In the genomic region with DNA sequence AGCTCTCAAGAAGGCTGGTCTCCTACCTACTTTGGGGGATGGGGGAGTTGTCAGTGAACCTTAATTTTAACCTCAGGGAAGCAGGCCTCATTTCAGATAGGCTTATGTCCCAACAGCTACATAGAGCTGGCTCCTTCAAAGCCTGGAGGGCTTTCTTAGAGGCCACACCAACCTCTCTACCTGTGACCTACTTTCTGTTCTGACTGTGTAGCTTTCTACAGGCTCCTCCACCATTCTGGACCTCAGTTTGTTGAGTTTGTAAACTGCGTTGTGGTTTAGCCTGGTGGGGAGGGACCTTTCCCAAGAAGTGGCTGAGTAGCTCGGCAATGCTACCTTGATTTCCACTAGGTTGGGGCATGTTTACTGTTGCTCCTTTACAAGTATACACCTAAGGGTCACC, we compare ENCODE assay signal across 12 mouse cellular contexts. TPM values are rescaled to one million over a fixed set of nuclear protein-coding genes. Genes with fewer than 3 reads are reported as not detected.
DNase-seq lines count a peak whose midpoint lies in the region; ATAC-seq and TF ChIP-seq lines count a peak whose summit lies in the region.
"Had no signal": no experiment of that assay in that cellular context is flagged by ENCODE, and none has a peak within 500 bp of the region (broad histone marks: within the 10 kb centered on the region; RNA-seq: fewer than 3 reads in every experiment).

No protein-coding gene starts in this region.

- H3K4me3 ChIP-seq in gastrocnemius, adult 2 months, result peak overlapping the region; percentile 92
- peak overlapping the region; percentile 49; the same call in 1 of the 2 replicates for H3K4me3 ChIP-seq in intestine, postnatal 0 days (ENCODE audit: low read depth, low read length)
- no peak overlapping the region; the same call in 1 of the 2 replicates for H3K4me3 ChIP-seq in intestine, embryonic 16.5 days (ENCODE audit: low read length)
- no peak overlapping the region for H3K4me3 ChIP-seq in midbrain, embryonic 12.5 days
- H3K4me3 ChIP-seq in midbrain, embryonic 14.5 days (replicated peaks; ENCODE audit: low read depth, low read length), result no peak overlapping the region
- peak overlapping the region; percentile 54; the same call in 1 of the 2 replicates for H3K4me3 ChIP-seq in stomach, embryonic 15.5 days (replicated peaks)

- no peak for TF ChIP-seq CTCF in gastrocnemius, adult 2 months (IDR thresholded peaks at IDR 0.05)
- no peak for TF ChIP-seq CTCF in intestine, postnatal 0 days (IDR thresholded peaks at IDR 0.05; ENCODE audit: low read depth)

- intact Hi-C loops in gastrocnemius, adult 2 months (cut with DNase I), result no loop called here

- no peaks in the 10 kb centered on the region for H3K36me3 ChIP-seq in intestine, postnatal 0 days (ENCODE audit: control insufficient read depth, insufficient read depth)
- no peaks in the 10 kb centered on the region for H3K36me3 ChIP-seq in intestine, embryonic 16.5 days (ENCODE audit: control insufficient read depth, insufficient read depth, low read length)
- H3K36me3 ChIP-seq in midbrain, embryonic 12.5 days, result no peaks in the 10 kb centered on the region
- no peaks in the 10 kb centered on the region for H3K36me3 ChIP-seq in midbrain, embryonic 14.5 days (ENCODE audit: control insufficient read depth, insufficient read depth, low read length)
- no peaks in the 10 kb centered on the region for H3K36me3 ChIP-seq in stomach, embryonic 15.5 days

- no peak for ATAC-seq in intestine, postnatal 0 days
- no peak for ATAC-seq in intestine, embryonic 16.5 days
- ATAC-seq in midbrain, embryonic 12.5 days (ENCODE audit: low FRiP score, low read depth), result no peak
- no peak for ATAC-seq in midbrain, embryonic 14.5 days (ENCODE audit: low FRiP score, low TSS enrichment)
- ATAC-seq in stomach, embryonic 15.5 days (ENCODE audit: insufficient read depth, low FRiP score, low read depth), result no peak

- no peak overlapping the region for H3K9ac ChIP-seq in intestine, postnatal 0 days (ENCODE audit: low read depth, low read length)
- no peak overlapping the region for H3K9ac ChIP-seq in intestine, embryonic 16.5 days (ENCODE audit: low read depth, low read length)
- H3K9ac ChIP-seq in midbrain, embryonic 12.5 days (replicated peaks), result no peak overlapping the region
- no peak overlapping the region for H3K9ac ChIP-seq in midbrain, embryonic 14.5 days (replicated peaks; ENCODE audit: low read length)
- no peak overlapping the region for H3K9ac ChIP-seq in stomach, embryonic 15.5 days

- H3K27ac ChIP-seq in gastrocnemius, adult 2 months, result peak overlapping the region; percentile 89
- no peak overlapping the region for H3K27ac ChIP-seq in intestine, postnatal 0 days (ENCODE audit: low read depth, low read length)
- no peak overlapping the region for H3K27ac ChIP-seq in intestine, embryonic 16.5 days (ENCODE audit: low read length)
- no peak overlapping the region for H3K27ac ChIP-seq in midbrain, embryonic 12.5 days (replicated peaks)
- no peak overlapping the region for H3K27ac ChIP-seq in midbrain, embryonic 14.5 days (replicated peaks; ENCODE audit: low read depth, low read length)
- no peak overlapping the region for H3K27ac ChIP-seq in stomach, embryonic 15.5 days
- H3K27ac ChIP-seq: macrophage had no signal

- 0 out of 2 replicates have a peak, but pooled peaks cover 2% of the 10 kb centered on the region for H3K4me1 ChIP-seq in intestine, postnatal 0 days (replicated peaks; ENCODE audit: control insufficient read depth, insufficient read depth, low read length)
- H3K4me1 ChIP-seq in intestine, embryonic 16.5 days (ENCODE audit: control insufficient read depth, insufficient read depth, low read length), result peaks cover 21% of the 10 kb centered on the region
- H3K4me1 ChIP-seq in midbrain, embryonic 12.5 days, result peaks cover 23% of the 10 kb centered on the region
- peaks cover 4% of the 10 kb centered on the region; the same call in 1 of the 2 replicates for H3K4me1 ChIP-seq in midbrain, embryonic 14.5 days (ENCODE audit: control insufficient read depth, insufficient read depth, low read length)
- peaks cover 30% of the 10 kb centered on the region for H3K4me1 ChIP-seq in stomach, embryonic 15.5 days

- peaks cover 22% of the 10 kb centered on the region; the same call in 1 of the 2 replicates for H3K27me3 ChIP-seq in intestine, postnatal 0 days (replicated peaks; ENCODE audit: control insufficient read depth, insufficient read depth, low read length)
- peaks cover 24% of the 10 kb centered on the region for H3K27me3 ChIP-seq in intestine, embryonic 16.5 days (replicated peaks; ENCODE audit: control insufficient read depth, insufficient read depth, low read length)
- peaks cover 68% of the 10 kb centered on the region for H3K27me3 ChIP-seq in midbrain, embryonic 12.5 days
- peaks cover 32% of the 10 kb centered on the region for H3K27me3 ChIP-seq in midbrain, embryonic 14.5 days (ENCODE audit: control insufficient read depth, insufficient read depth, low read length)
- H3K27me3 ChIP-seq in stomach, embryonic 15.5 days (replicated peaks), result peaks cover 35% of the 10 kb centered on the region

- H3K4me2 ChIP-seq in intestine, postnatal 0 days (replicated peaks; ENCODE audit: low read depth), result peak overlapping the region; percentile 93; the same call in 1 of the 2 replicates
- H3K4me2 ChIP-seq in intestine, embryonic 16.5 days (ENCODE audit: low read depth, low read length), result no peak overlapping the region
- peak overlapping the region; percentile 95; the same call in 1 of the 2 replicates for H3K4me2 ChIP-seq in midbrain, embryonic 12.5 days (replicated peaks)
- no peak overlapping the region for H3K4me2 ChIP-seq in midbrain, embryonic 14.5 days (ENCODE audit: low read length)
- H3K4me2 ChIP-seq in stomach, embryonic 15.5 days, result peak overlapping the region; percentile 97

- 84% methylated on average over 2 of the region's 2 CpGs for WGBS in intestine, postnatal 0 days
- WGBS in intestine, embryonic 16.5 days, result 74% methylated on average over 2 of the region's 2 CpGs
- 77% methylated on average over 2 of the region's 2 CpGs for WGBS in midbrain, embryonic 12.5 days
- 74% methylated on average over 2 of the region's 2 CpGs for WGBS in midbrain, embryonic 14.5 days
- 72% methylated on average over 2 of the region's 2 CpGs for WGBS in stomach, embryonic 15.5 days

- no peak for DNase-seq in gastrocnemius, adult 2 months
- no peak for DNase-seq in gastrocnemius, postnatal 25 days
- no peak for DNase-seq in midbrain, embryonic 14.5 days
- no peak for DNase-seq in right cerebral cortex, adult 2 months (ENCODE audit: low spot score in 2 of 2)
- DNase-seq: layer of hippocampus, postnatal 36 days; thymus, postnatal 25 days had no signal

- H3K9me3 ChIP-seq in intestine, postnatal 0 days (ENCODE audit: control insufficient read depth), result no peaks in the 10 kb centered on the region
- H3K9me3 ChIP-seq in intestine, embryonic 16.5 days (ENCODE audit: control insufficient read depth, low read length), result no peaks in the 10 kb centered on the region; the same call in 1 of the 2 replicates
- no peaks in the 10 kb centered on the region for H3K9me3 ChIP-seq in midbrain, embryonic 12.5 days
- H3K9me3 ChIP-seq in midbrain, embryonic 14.5 days (ENCODE audit: control insufficient read depth, low read length), result no peaks in the 10 kb centered on the region
- no peaks in the 10 kb centered on the region for H3K9me3 ChIP-seq in stomach, embryonic 15.5 days

RNA-seq across cellular contexts. Expression of a gene that starts 1.1 kb away (rescaled TPM):
- 1 to 10 TPM in 1 of 2 experiments, under 1 TPM in 1; 0.50 to 1.2 TPM for total RNA-seq in gastrocnemius, adult 2 months (2021)
- 1 to 10 TPM in 1 of 2 experiments, under 1 TPM in 1; 0.59 to 1.3 TPM for total RNA-seq in gastrocnemius, postnatal 25 days (2021)
- 4.6 TPM in 2 replicates for polyA plus RNA-seq in intestine, postnatal 0 days (2015; fragmentation: Nextera tagmentation; extraction: Ambion mirVana)
- polyA plus RNA-seq in intestine, embryonic 16.5 days (2015; fragmentation: Nextera tagmentation; extraction: Ambion mirVana), result 3.1 and 4.3 TPM in 2 replicates
- polyA plus RNA-seq in midbrain, embryonic 12.5 days (2016; fragmentation: Nextera tagmentation; extraction: Ambion mirVana), result 1.9 TPM in 2 replicates
- 0.30 and 0.49 TPM in 2 replicates for polyA plus RNA-seq in midbrain, embryonic 14.5 days (2014; fragmentation: Nextera tagmentation; extraction: Ambion mirVana)
- polyA plus RNA-seq in stomach, embryonic 15.5 days (2015; fragmentation: Nextera tagmentation; extraction: Ambion mirVana), result 5.8 TPM in 2 replicates
- polyA plus RNA-seq: erythroblast, embryonic 14.5 days; macrophage had no signal

RNA-seq across cellular contexts. Expression of a gene that starts 17.1 kb away (rescaled TPM):
- 1 to 10 TPM; 2.5 to 3.8 TPM for total RNA-seq in gastrocnemius, adult 2 months (2021)
- total RNA-seq in gastrocnemius, postnatal 25 days (2021), result 1 to 10 TPM; 2.2 to 6.3 TPM
- polyA plus RNA-seq in intestine, postnatal 0 days (2015; fragmentation: Nextera tagmentation; extraction: Ambion mirVana), result 6.0 and 7.1 TPM in 2 replicates
- polyA plus RNA-seq in intestine, embryonic 16.5 days (2015; fragmentation: Nextera tagmentation; extraction: Ambion mirVana), result 14.1 and 17.1 TPM in 2 replicates
- polyA plus RNA-seq in midbrain, embryonic 12.5 days (2016; fragmentation: Nextera tagmentation; extraction: Ambion mirVana), result 63.2 and 65.9 TPM in 2 replicates
- 63.5 and 80.1 TPM in 2 replicates for polyA plus RNA-seq in midbrain, embryonic 14.5 days (2014; fragmentation: Nextera tagmentation; extraction: Ambion mirVana)
- 19.8 and 20.1 TPM in 2 replicates for polyA plus RNA-seq in stomach, embryonic 15.5 days (2015; fragmentation: Nextera tagmentation; extraction: Ambion mirVana)

RNA-seq across cellular contexts. Expression of a gene that starts 35.6 kb away (rescaled TPM):
- 10 to 100 TPM; 22.2 to 22.7 TPM for total RNA-seq in gastrocnemius, adult 2 months (2021)
- total RNA-seq in gastrocnemius, postnatal 25 days (2021), result 10 to 100 TPM; 21.2 to 34.5 TPM
- 105 and 118 TPM in 2 replicates for polyA plus RNA-seq in intestine, postnatal 0 days (2015; fragmentation: Nextera tagmentation; extraction: Ambion mirVana)
- 128 and 133 TPM in 2 replicates for polyA plus RNA-seq in intestine, embryonic 16.5 days (2015; fragmentation: Nextera tagmentation; extraction: Ambion mirVana)
- 13.5 and 22.0 TPM in 2 replicates for polyA plus RNA-seq in midbrain, embryonic 12.5 days (2016; fragmentation: Nextera tagmentation; extraction: Ambion mirVana)
- 3.4 and 12.2 TPM in 2 replicates for polyA plus RNA-seq in midbrain, embryonic 14.5 days (2014; fragmentation: Nextera tagmentation; extraction: Ambion mirVana)
- polyA plus RNA-seq in stomach, embryonic 15.5 days (2015; fragmentation: Nextera tagmentation; extraction: Ambion mirVana), result 94.5 and 118 TPM in 2 replicates

RNA-seq across cellular contexts. Expression of a gene that starts 35.8 kb away (rescaled TPM):
- total RNA-seq in gastrocnemius, adult 2 months (2021), result 10 to 100 TPM; 18.6 to 23.8 TPM
- 10 to 100 TPM; 18.6 to 21.4 TPM for total RNA-seq in gastrocnemius, postnatal 25 days (2021)
- polyA plus RNA-seq in intestine, postnatal 0 days (2015; fragmentation: Nextera tagmentation; extraction: Ambion mirVana), result 15.9 and 16.8 TPM in 2 replicates
- 26.4 and 27.0 TPM in 2 replicates for polyA plus RNA-seq in intestine, embryonic 16.5 days (2015; fragmentation: Nextera tagmentation; extraction: Ambion mirVana)
- 40.6 and 45.3 TPM in 2 replicates for polyA plus RNA-seq in midbrain, embryonic 12.5 days (2016; fragmentation: Nextera tagmentation; extraction: Ambion mirVana)
- polyA plus RNA-seq in midbrain, embryonic 14.5 days (2014; fragmentation: Nextera tagmentation; extraction: Ambion mirVana), result 30.3 and 36.2 TPM in 2 replicates
- polyA plus RNA-seq in stomach, embryonic 15.5 days (2015; fragmentation: Nextera tagmentation; extraction: Ambion mirVana), result 33.6 and 35.4 TPM in 2 replicates

Comparison
In these comparisons a context has a peak if more than half of its experiments do, and no peak if none do; other contexts are left out.
1. H3K4me3 ChIP-seq: peak in gastrocnemius, adult 2 months (single experiment), intestine, postnatal 0 days (single experiment) and stomach, embryonic 15.5 days (single experiment); none in intestine, embryonic 16.5 days (single experiment), midbrain, embryonic 12.5 days (single experiment) and midbrain, embryonic 14.5 days (single experiment).
2. H3K4me2 ChIP-seq: peak in intestine, postnatal 0 days (single experiment), midbrain, embryonic 12.5 days (single experiment) and stomach, embryonic 15.5 days (single experiment); none in intestine, embryonic 16.5 days (single experiment) and midbrain, embryonic 14.5 days (single experiment).